Mouse (Mus musculus) embryonic stem cell, embryonic (primary cell): ENCODE measurements at regions not wholly inside any gene's neighbourhood (a gene's known extent, or its start where the extent isn't known, plus 50 kb on each side); places are given as distances from the start of the nearest gene placed in this dataset.

Experiments
- CTCF ChIA-PET, 4 experiments: fragments of 300-600 bp in 2 of 4; fragments of 350-600 bp in 2 of 4; sonication (Branson Sonifier 250); formaldehyde crosslinking; loops; one replicate each; lab custom pipeline; 2022; ENCODE audit warnings: inconsistent platforms in 2 of 4; lab: Charles Lee
- POLR2A ChIA-PET, 4 experiments: fragments of 300-600 bp in 2 of 4; fragments of 350-600 bp in 2 of 4; sonication (Branson Sonifier 250); formaldehyde crosslinking; loops; one replicate each; lab custom pipeline; 2022; ENCODE audit warnings: antibody characterized with exemption in 4 of 4, inconsistent platforms in 1 of 4; lab: Charles Lee

GRCm38 (mm10) chr9:14116097-14116840 lies 158.6 kb upstream of the Sesn3 start:
- POLR2A ChIA-PET: interaction anchor here in 1 of 4 experiments (0.5 kb wide), 1 partner anchor 384 kb away, joined by 3 read pairs; the partner anchor contains the start of genes Cwc15 and Kdm4d

GRCm38 (mm10) chr9:14133372-14133771 lies 141.5 kb upstream of the Sesn3 start:
- ChIA-PET CTCF (no interaction called here), POLR2A (no interaction called here)

More at GRCm38 (mm10) chr9:14116097-14116840, 158.6 kb upstream of the Sesn3 start:
- CTCF ChIA-PET: no interaction called here

- ChIA-PET POLR2A (no interaction called here), CTCF (no interaction called here)
Observed at GRCm38 (mm10) chr9:14134894-14135450, 139.9 kb upstream of the Sesn3 start.

- CTCF ChIA-PET: no interaction called here
Observed at GRCm38 (mm10) chr9:14141321-14141720, 133.5 kb upstream of the Sesn3 start.

GRCm38 (mm10) chr9:14143988-14144387 lies 130.9 kb upstream of the Sesn3 start:
- CTCF ChIA-PET: no interaction called here
- POLR2A ChIA-PET: no interaction called here

More at GRCm38 (mm10) chr9:14141321-14141720, 133.5 kb upstream of the Sesn3 start:
- POLR2A ChIA-PET: interaction anchor here in 1 of 4 experiments (0.9 kb wide), 1 partner anchor 239 kb away, joined by 3 read pairs; no protein-coding TSS in a partner anchor

GRCm38 (mm10) chr9:14147088-14147487 lies 127.8 kb upstream of the Sesn3 start:
- ChIA-PET CTCF (no interaction called here), POLR2A (no interaction called here)

- ChIA-PET CTCF (no interaction called here), POLR2A (no interaction called here)
Observed at GRCm38 (mm10) chr9:14147731-14148130, 127.1 kb upstream of the Sesn3 start.

- CTCF ChIA-PET: no interaction called here
- POLR2A ChIA-PET: no interaction called here
Observed at GRCm38 (mm10) chr9:14150288-14150687, 124.6 kb upstream of the Sesn3 start.

- POLR2A ChIA-PET: no interaction called here
Observed at GRCm38 (mm10) chr9:14156967-14157366, 117.9 kb upstream of the Sesn3 start.

GRCm38 (mm10) chr9:14158096-14158837 lies 116.6 kb upstream of the Sesn3 start:
- POLR2A ChIA-PET: interaction anchor here in 3 of 4 experiments (1.0 to 1.7 kb wide), 5 partner anchors 14 to 118 kb away, joined by 3 to 10 read pairs (median 4); partner anchors contain the start of gene Sesn3 (in 1 of the 3)
- CTCF ChIA-PET: interaction anchor here in 1 of 4 experiments (0.6 kb wide), 1 partner anchor 250 kb away, joined by 3 read pairs; no protein-coding TSS in a partner anchor

More at GRCm38 (mm10) chr9:14156967-14157366, 117.9 kb upstream of the Sesn3 start:
- CTCF ChIA-PET: interaction anchor here in 2 of 4 experiments (0.7 to 0.9 kb wide), 2 partner anchors 156 to 922 kb away, joined by 3 read pairs; no protein-coding TSS in a partner anchor

- POLR2A ChIA-PET: interaction anchor here in 1 of 4 experiments (0.5 kb wide), 1 partner anchor 38 kb away, joined by 3 read pairs; no protein-coding TSS in a partner anchor
- CTCF ChIA-PET: no interaction called here
Observed at GRCm38 (mm10) chr9:14160207-14160606, 114.7 kb upstream of the Sesn3 start.

GRCm38 (mm10) chr9:14171589-14172240 lies 103.2 kb upstream of the Sesn3 start:
- ChIA-PET POLR2A (interaction anchor here in 3 of 4 experiments (0.7 to 4.8 kb wide), 9 partner anchors 9 to 129 kb away, joined by 3 to 73 read pairs (median 4); partner anchors contain the start of gene Sesn3 (in 3 of the 3)), CTCF (interaction anchor here (0.6 to 1.6 kb wide), 6 partner anchors 22 to 249 kb away, joined by 3 to 7 read pairs (median 4); partner anchors contain the start of gene Sesn3 (in 1 of the 4))

- CTCF ChIA-PET: interaction anchor here in 3 of 4 experiments (0.6 to 1.5 kb wide), 6 partner anchors 60 to 362 kb away, joined by 4 to 6 read pairs (median 6); partner anchors contain the start of gene Sesn3 (in 1 of the 3)
- POLR2A ChIA-PET: interaction anchor here (0.6 to 4.8 kb wide), 38 partner anchors 9 to 1238 kb away, joined by 3 to 73 read pairs (median 5); partner anchors contain the start of genes Sesn3 (in 3 of the 4), Cwc15 (in 2 of the 4), Fam76b (in 2 of the 4) and 4931406C07Rik (in 1 of the 4)
Observed at GRCm38 (mm10) chr9:14173631-14174323, 101.1 kb upstream of the Sesn3 start.

GRCm38 (mm10) chr9:14174324-14175040 lies 100.4 kb upstream of the Sesn3 start:
- POLR2A ChIA-PET: interaction anchor here (0.6 to 4.8 kb wide), 37 partner anchors 9 to 1131 kb away, joined by 3 to 73 read pairs (median 6); partner anchors contain the start of genes Sesn3 (in 3 of the 4), Fam76b (in 2 of the 4), 4931406C07Rik (in 1 of the 4) and Cep57 (in 1 of the 4)
- CTCF ChIA-PET: interaction anchor here in 3 of 4 experiments (0.6 to 1.5 kb wide), 6 partner anchors 59 to 594 kb away, joined by 3 to 6 read pairs (median 6); partner anchors contain the start of gene Sesn3 (in 1 of the 3)

GRCm38 (mm10) chr9:14175041-14175881 lies 99.6 kb upstream of the Sesn3 start:
- ChIA-PET CTCF (interaction anchor here in 1 of 4 experiments (0.7 kb wide), 1 partner anchor 593 kb away, joined by 3 read pairs; no protein-coding TSS in a partner anchor), POLR2A (interaction anchor here in 3 of 4 experiments (0.7 to 4.8 kb wide), 14 partner anchors 10 to 171 kb away, joined by 3 to 73 read pairs (median 6); partner anchors contain the start of gene Sesn3 (in 2 of the 3))
